Mouse (Mus musculus) layer of hippocampus, adult 2 months (tissue): Measurements from ENCODE around the gene Ubc. TPM values are rescaled to one million over a fixed set of nuclear protein-coding genes. Genes with fewer than 3 reads are reported as not detected.

Experiments used
- DNase-seq, 2 experiments: peaks; one replicate each; pipeline ENCODE4 v3.0.0; 2022; ENCODE audit warnings: low spot score in 2 of 2
- H3K27ac ChIP-seq: fragments of 200-600 bp; 2 replicates; pipeline ENCODE4 v1.8.1; 2022
- H3K4me3 ChIP-seq: fragments of 200-600 bp; 2 replicates; pipeline ENCODE4 v1.8.1; 2022; ENCODE audit warnings: mild to moderate bottlenecking
- CTCF ChIP-seq: fragments of 200-600 bp; conservative IDR thresholded peaks from 2 replicates; pipeline ENCODE4 v1.8.1; 2022; ENCODE audit warnings: antibody characterized with exemption, mild to moderate bottlenecking, moderate library complexity
- total RNA-seq, 2 experiments: library from RNA; stranded (reverse); gene quantifications; 2 replicates each; pipeline ENCODE4 v1.2.3; 2021

Gene Ubc
- total RNA-seq, 2 experiments from 2014 or later, result 713 to 818 TPM

GRCm38 (mm10) chr5:125384512-125385214 is 5.3 kb downstream of the Ubc start:
- TF ChIP-seq CTCF, result no peak
- no peak for DNase-seq
- H3K27ac ChIP-seq, result no peak overlapping the region
- peak overlapping the region; percentile 38 for H3K4me3 ChIP-seq

GRCm38 (mm10) chr5:125383637-125384420 is 6.2 kb downstream of the Ubc start:
- no peak for TF ChIP-seq CTCF
- no peak for DNase-seq

GRCm38 (mm10) chr5:125382673-125383558 is 7.1 kb downstream of the Ubc start:
- peak in 1 of 2 experiments; percentile 57 for DNase-seq
- Histone ChIP-seq H3K4me3 (no peak overlapping the region), H3K27ac (no peak overlapping the region)
- peak; percentile 89 for TF ChIP-seq CTCF

More at GRCm38 (mm10) chr5:125383637-125384420, 6.2 kb downstream of the Ubc start:
- H3K27ac ChIP-seq, result no peak overlapping the region
- H3K4me3 ChIP-seq, result no peak overlapping the region

- no peak for DNase-seq
- Histone ChIP-seq H3K4me3 (no peak overlapping the region), H3K27ac (no peak overlapping the region)
- no peak for TF ChIP-seq CTCF
Observed at GRCm38 (mm10) chr5:125381954-125382672, 7.9 kb downstream of the Ubc start.

- peak; percentile 63 for TF ChIP-seq CTCF
- Histone ChIP-seq H3K4me3 (no peak overlapping the region), H3K27ac (no peak overlapping the region)
- no peak for DNase-seq
Observed at GRCm38 (mm10) chr5:125378919-125379318, 11.1 kb downstream of the Ubc start.

- no peak for DNase-seq
- Histone ChIP-seq H3K4me3 (no peak overlapping the region), H3K27ac (no peak overlapping the region)
- TF ChIP-seq CTCF, result no peak
Observed at GRCm38 (mm10) chr5:125377214-125377613, 12.8 kb downstream of the Ubc start.

- Histone ChIP-seq H3K4me3 (no peak overlapping the region), H3K27ac (no peak overlapping the region)
- TF ChIP-seq CTCF, result no peak
- DNase-seq, result no peak
Observed at GRCm38 (mm10) chr5:125375871-125376270, 14.1 kb downstream of the Ubc start.

- H3K27ac ChIP-seq, result no peak overlapping the region
- TF ChIP-seq CTCF, result no peak
- H3K4me3 ChIP-seq, result no peak overlapping the region
- no peak for DNase-seq
Observed at GRCm38 (mm10) chr5:125372027-125372426, 18.0 kb downstream of the Ubc start.

GRCm38 (mm10) chr5:125370950-125371693 is 18.9 kb downstream of the Ubc start:
- TF ChIP-seq CTCF, result peak; percentile 65
- Histone ChIP-seq H3K27ac (no peak overlapping the region), H3K4me3 (no peak overlapping the region)
- no peak for DNase-seq

GRCm38 (mm10) chr5:125368568-125368967 is 21.4 kb downstream of the Ubc start:
- peak; percentile 79 for TF ChIP-seq CTCF
- H3K4me3 ChIP-seq, result no peak overlapping the region
- H3K27ac ChIP-seq, result no peak overlapping the region
- DNase-seq, result peak; percentile 60 to 73

- no peak for TF ChIP-seq CTCF
- H3K27ac ChIP-seq, result no peak overlapping the region
- no peak overlapping the region for H3K4me3 ChIP-seq
- no peak for DNase-seq
Observed at GRCm38 (mm10) chr5:125368156-125368555, 21.8 kb downstream of the Ubc start.

GRCm38 (mm10) chr5:125364851-125365429 is 25.1 kb downstream of the Ubc start:
- DNase-seq, result no peak
- no peak for TF ChIP-seq CTCF
- H3K27ac ChIP-seq, result no peak overlapping the region
- H3K4me3 ChIP-seq, result no peak overlapping the region
